Mouse (Mus musculus) liver, embryonic 13.5 days (tissue): ENCODE results near the gene Il12a. TPM values are rescaled to one million over a fixed set of nuclear protein-coding genes. Genes with fewer than 3 reads are reported as not detected.
A peak's percentile ranks its signal among the peaks of the same experiment; 100 is the strongest.

Experiments used
- ATAC-seq: fragments of 200-750 bp; cut with Nextera tagmentation; 2 replicates; pipeline ENCODE4 v1.8.0; 2017; ENCODE audit warnings: low read depth, mild to moderate bottlenecking, moderate number of reproducible peaks, moderate library complexity
- DNase-seq: peaks from one replicate; pipeline ENCODE4 v3.0.0; 2022
- H3K27ac ChIP-seq: fragments of 300-500 bp; sonication (generic); 2 replicates; pipeline ENCODE4 v1.5.1; 2015; ENCODE audit warnings: moderate library complexity, mild to moderate bottlenecking, inconsistent platforms
- H3K27me3 ChIP-seq: fragments of 300-500 bp; sonication (generic); 2 replicates; pipeline ENCODE4 v1.6.1; 2015; ENCODE audit warnings: mild to moderate bottlenecking, inconsistent platforms
- H3K36me3 ChIP-seq: fragments of 300-500 bp; sonication (generic); 2 replicates; pipeline ENCODE4 v1.6.1; 2015; ENCODE audit warnings: mild to moderate bottlenecking, inconsistent platforms
- H3K4me1 ChIP-seq: fragments of 300-500 bp; sonication (generic); replicated peaks from 2 replicates; pipeline ENCODE4 v1.6.1; 2015; ENCODE audit warnings: inconsistent platforms
- H3K4me2 ChIP-seq: fragments of 300-500 bp; sonication (generic); 2 replicates; pipeline ENCODE4 v1.6.1; 2015; ENCODE audit warnings: inconsistent platforms, mild to moderate bottlenecking, moderate library complexity
- H3K4me3 ChIP-seq: fragments of 300-500 bp; sonication (generic); replicated peaks from 2 replicates; pipeline ENCODE4 v1.5.1; 2015; ENCODE audit warnings: mild to moderate bottlenecking, inconsistent platforms
- H3K9ac ChIP-seq: fragments of 300-500 bp; sonication (generic); 2 replicates; pipeline ENCODE4 v1.6.1; 2015; ENCODE audit warnings: mild to moderate bottlenecking, inconsistent platforms
- H3K9me3 ChIP-seq: fragments of 300-500 bp; sonication (generic); replicated peaks from 2 replicates; pipeline ENCODE4 v1.6.1; 2016; ENCODE audit warnings: inconsistent platforms
- WGBS: fragments of 180-500 bp; shearing (Covaris S2); methylation state at CpG from one replicate; pipeline ENCODE4 v1.1.7; 2015; ENCODE audit not compliant: insufficient replicate concordance; 5-methylcytosine and 5-hydroxymethylcytosine counted together
- polyA plus RNA-seq: library from polyadenylated mRNA; unstranded; fragments of >200 nt; fragmentation: Nextera tagmentation; extraction: Ambion mirVana; gene quantifications from 2 replicates; pipeline ENCODE4 v1.2.1, GENCODE M21; 2015

The Il12a gene
- polyA plus RNA-seq = 2.7 and 2.9 TPM in 2 replicates

DNA sequence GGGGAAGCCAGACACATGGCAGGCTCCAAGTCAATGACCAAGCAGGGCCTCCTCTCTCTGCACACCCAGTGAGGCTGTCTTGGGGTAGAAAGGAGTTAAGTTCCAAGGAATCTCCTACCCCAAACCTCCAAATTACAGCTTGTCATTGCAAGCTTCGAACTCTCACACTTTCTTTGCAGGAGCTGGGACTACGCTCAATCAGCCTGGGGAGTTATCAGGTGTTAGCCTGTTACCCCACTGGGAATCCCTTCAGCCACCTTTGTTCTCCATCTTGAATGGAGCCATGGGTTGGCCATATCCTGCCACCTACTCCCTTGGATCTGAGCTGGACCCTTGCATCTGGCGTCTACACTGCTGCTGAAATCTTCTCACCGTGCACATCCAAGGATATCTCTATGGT lies at the start of gene Il12a:
Il12a (plus strand) TSS at position 301 of the 400 bp plus-strand sequence.
- Histone ChIP-seq H3K9me3 (no peaks in the 10 kb centered on the region), H3K9ac (no peak within 1 kb of the TSS), H3K27ac (peak within 1 kb of the TSS; percentile 18), H3K36me3 (no peaks in the 10 kb centered on the region), H3K4me1 (no peaks in the 10 kb centered on the region; the same call in 1 of the 2 replicates), H3K4me2 (peak within 1 kb of the TSS; percentile 41), H3K4me3 (peak within 1 kb of the TSS; percentile 37), H3K27me3 (0 out of 2 replicates have a peak, but pooled peaks cover 5% of the 10 kb centered on the region)
- DNase-seq (no peak), ATAC-seq (no peak)
- WGBS = 61% methylated on average over 4 of the region's 4 CpGs

DNA sequence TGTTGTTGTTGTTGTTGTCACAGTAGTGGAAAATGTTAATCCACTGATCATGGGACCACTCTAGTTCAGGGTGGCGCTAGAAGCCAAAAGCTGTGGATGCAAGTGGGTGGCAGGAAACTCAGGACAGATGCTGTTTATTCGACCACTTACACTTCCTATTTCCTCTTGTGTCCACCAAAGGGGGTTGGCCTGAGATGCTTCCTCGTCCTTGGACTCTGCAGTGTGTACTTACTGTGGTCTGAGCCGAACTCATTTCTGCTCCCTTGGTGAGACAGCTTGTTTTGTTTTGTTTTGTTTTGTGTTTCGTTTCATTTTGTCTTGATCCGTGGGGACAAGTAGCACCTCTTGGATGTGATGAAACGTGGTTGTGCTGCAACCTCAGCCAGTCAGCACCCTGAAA lies 47.5 kb upstream of the Il12a start:
- H3K4me2 ChIP-seq = no peak overlapping the region
- H3K9ac ChIP-seq = no peak overlapping the region
- H3K27ac ChIP-seq = no peak overlapping the region
- ATAC-seq = no peak
- H3K27me3 ChIP-seq = no peaks in the 10 kb centered on the region
- H3K36me3 ChIP-seq = no peaks in the 10 kb centered on the region
- DNase-seq = no peak
- no peaks in the 10 kb centered on the region for H3K4me1 ChIP-seq
- 53% methylated on average over 7 of the region's 7 CpGs for WGBS
- no peak overlapping the region for H3K4me3 ChIP-seq
- no peaks in the 10 kb centered on the region for H3K9me3 ChIP-seq

DNA sequence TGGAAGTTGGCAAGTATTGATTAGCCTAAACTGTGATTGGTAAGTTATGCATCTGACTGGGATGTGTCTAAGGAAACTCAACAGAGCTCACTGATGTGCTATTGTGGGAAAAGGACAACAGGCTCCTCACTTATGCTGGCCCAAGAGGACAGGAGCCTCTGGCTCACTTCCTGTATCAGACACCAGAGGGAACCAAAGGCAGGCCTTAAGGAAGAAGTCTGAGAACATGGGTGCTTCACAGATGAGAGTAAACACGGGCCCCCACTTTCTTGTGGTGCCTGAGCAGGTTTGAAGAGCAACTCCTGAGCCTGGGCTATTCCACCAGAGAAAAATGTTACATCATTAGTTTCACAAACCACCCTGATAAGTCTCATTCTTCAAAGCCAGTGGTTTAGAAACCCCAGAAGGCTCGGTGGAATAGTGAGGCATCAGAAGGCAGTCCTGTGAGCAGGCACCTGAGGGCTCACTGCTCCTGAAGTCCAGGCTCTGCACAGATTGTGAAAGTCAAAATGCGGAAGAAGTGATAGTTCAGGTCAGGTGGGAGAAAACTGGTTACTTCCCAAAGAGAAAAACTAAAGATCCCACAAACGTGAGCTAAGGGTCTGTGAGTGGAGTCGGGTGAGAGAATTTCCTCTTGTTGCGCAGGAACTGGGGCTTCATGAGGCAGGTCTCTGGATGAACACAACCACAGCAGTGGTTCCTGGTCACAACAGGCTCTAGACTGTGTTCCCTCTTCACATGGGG lies 43.9 kb upstream of the Il12a start:
- 45% methylated on average over 6 of the region's 6 CpGs for WGBS
- DNase-seq (no peak), ATAC-seq (no peak)

DNA sequence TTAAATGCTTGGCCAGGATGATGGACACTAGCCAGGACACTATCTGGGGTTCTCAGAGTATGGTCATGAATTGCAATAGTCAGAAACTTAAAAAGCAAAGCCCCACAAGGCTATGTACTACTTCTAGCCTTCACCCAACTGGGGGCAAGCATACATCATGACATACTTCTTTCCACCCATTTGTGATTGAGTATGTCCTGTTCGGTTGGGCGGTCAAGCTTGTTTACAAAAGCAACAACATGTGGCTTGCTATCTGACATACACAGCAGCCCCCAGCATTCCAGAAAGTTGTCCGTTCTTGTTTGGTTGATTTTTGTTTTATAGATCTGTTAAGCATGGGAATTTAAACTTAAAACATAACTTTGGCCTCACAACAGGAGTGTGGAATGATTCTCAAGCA lies 43.2 kb upstream of the Il12a start:
- H3K27ac ChIP-seq = no peak overlapping the region
- ATAC-seq (no peak), DNase-seq (no peak)
- no peaks in the 10 kb centered on the region for H3K4me1 ChIP-seq
- 63% methylated on average over 3 of the region's 3 CpGs for WGBS
- H3K9me3 ChIP-seq = no peaks in the 10 kb centered on the region
- H3K9ac ChIP-seq = no peak overlapping the region
- no peaks in the 10 kb centered on the region for H3K36me3 ChIP-seq
- no peaks in the 10 kb centered on the region for H3K27me3 ChIP-seq
- no peak overlapping the region for H3K4me3 ChIP-seq
- H3K4me2 ChIP-seq = no peak overlapping the region

More for the DNA sequence above, 43.9 kb upstream of the Il12a start:
- H3K36me3 ChIP-seq = no peaks in the 10 kb centered on the region
- no peak overlapping the region for H3K9ac ChIP-seq
- H3K4me2 ChIP-seq = no peak overlapping the region
- H3K9me3 ChIP-seq = no peaks in the 10 kb centered on the region
- no peak overlapping the region for H3K27ac ChIP-seq
- no peaks in the 10 kb centered on the region for H3K4me1 ChIP-seq
- H3K4me3 ChIP-seq = no peak overlapping the region
- no peaks in the 10 kb centered on the region for H3K27me3 ChIP-seq

DNA sequence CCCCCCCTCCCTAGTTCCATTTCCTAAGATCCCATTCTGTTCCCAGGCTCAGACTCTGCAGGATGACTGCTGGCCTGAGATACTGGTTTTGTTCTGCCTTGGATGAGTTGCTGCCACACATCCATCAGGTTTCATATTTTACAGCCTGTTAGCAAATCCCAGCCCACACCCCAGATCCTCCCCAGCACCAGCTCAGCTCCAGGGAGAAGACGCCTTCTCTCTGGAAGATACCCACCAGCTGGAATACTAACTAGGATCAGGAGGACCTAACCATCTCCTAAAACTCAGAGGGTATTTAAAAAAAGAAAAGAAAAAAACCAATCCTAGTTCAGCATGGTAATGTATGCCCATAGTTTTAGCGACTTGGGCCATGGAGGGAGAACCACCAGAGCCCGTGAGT lies 40.2 kb upstream of the Il12a start:
- DNase-seq (no peak), ATAC-seq (no peak)
- Histone ChIP-seq H3K4me2 (no peak overlapping the region), H3K9ac (no peak overlapping the region), H3K27ac (no peak overlapping the region), H3K9me3 (no peaks in the 10 kb centered on the region), H3K27me3 (no peaks in the 10 kb centered on the region), H3K4me3 (no peak overlapping the region), H3K36me3 (no peaks in the 10 kb centered on the region), H3K4me1 (no peaks in the 10 kb centered on the region)
- 67% methylated on average over 3 of the region's 3 CpGs for WGBS

DNA sequence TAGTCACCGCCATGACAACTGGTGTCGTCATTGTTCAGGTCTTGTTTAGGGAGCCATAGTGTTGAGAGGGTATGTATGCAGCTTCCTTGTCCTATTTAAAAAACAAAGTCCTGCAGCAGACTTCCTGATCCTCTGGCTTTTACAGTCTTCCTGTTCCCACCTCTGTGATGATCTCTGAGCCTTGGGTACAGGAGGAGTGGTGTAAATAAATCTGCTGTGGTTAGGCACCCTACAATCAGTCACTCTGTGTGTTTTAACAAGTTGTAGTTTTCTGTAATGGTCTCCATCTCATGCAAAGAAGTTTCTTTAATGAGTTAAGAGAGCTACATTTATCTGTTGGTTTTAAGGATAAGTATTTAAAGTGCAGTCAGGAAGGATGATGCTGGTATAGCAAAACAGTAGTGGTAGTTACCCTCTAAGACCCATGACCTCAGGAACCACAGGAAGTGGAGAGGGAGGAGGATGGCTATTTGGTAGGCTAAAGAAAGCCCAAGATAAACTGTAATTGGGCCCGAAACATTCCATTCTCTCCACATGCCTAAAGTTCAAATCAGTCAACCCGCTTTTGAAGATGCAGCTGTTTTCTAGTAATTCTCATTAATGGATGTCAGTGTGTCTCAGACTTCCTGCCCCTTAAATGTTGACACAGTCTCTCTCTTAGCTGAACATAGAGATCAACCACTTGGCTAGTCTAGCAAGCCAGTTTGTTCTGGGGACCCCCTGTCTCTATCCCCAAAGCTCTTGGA lies 33.7 kb upstream of the Il12a start:
- Histone ChIP-seq H3K4me3 (no peak overlapping the region), H3K27me3 (no peaks in the 10 kb centered on the region), H3K4me2 (no peak overlapping the region), H3K4me1 (peaks cover 5% of the 10 kb centered on the region; the same call in 1 of the 2 replicates), H3K36me3 (no peaks in the 10 kb centered on the region), H3K9ac (no peak overlapping the region), H3K9me3 (no peaks in the 10 kb centered on the region), H3K27ac (no peak overlapping the region; the same call in 1 of the 2 replicates)
- WGBS = 45% methylated on average over 4 of the region's 4 CpGs
- no peak for ATAC-seq
- no peak for DNase-seq

DNA sequence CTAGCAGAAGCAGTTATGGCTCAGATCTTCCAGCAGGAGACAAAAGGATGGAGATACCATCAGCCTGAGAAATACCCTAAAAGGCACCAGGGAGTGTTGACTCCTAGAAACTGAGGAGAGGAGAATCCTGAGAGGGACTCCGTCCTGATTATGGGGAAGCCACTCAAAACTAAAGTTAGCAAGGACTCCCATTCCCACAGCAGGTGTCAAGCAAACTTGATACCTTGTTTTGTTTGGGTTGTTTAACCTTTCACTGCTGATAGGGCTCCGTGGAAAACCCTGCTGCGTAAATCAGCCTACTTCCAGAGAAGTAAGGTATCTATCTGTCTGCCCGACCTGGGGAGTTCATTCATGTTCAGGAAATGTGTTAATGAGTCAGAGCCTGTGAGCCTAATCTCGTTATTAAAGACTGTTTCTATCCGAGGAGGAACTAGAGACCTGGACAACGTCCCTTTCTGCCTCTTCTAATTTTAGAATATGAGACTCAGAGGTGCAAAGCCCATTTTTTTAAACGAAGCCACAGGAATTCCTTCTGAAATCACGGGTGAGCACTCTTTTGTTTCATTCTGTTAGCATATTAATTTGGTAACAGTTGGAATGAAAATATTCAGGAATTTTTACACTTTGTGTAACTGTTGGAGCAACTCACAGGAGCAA lies 32.7 kb upstream of the Il12a start:
- H3K9ac ChIP-seq = no peak overlapping the region
- no peak overlapping the region for H3K4me3 ChIP-seq
- WGBS = 9% methylated on average over 9 of the region's 9 CpGs
- no peak for ATAC-seq
- no peak overlapping the region for H3K4me2 ChIP-seq
- no peaks in the 10 kb centered on the region for H3K36me3 ChIP-seq
- H3K27me3 ChIP-seq = no peaks in the 10 kb centered on the region
- H3K4me1 ChIP-seq = peaks cover 5% of the 10 kb centered on the region; the same call in 1 of the 2 replicates
- no peak for DNase-seq
- no peak overlapping the region; the same call in 1 of the 2 replicates for H3K27ac ChIP-seq
- no peaks in the 10 kb centered on the region for H3K9me3 ChIP-seq

DNA sequence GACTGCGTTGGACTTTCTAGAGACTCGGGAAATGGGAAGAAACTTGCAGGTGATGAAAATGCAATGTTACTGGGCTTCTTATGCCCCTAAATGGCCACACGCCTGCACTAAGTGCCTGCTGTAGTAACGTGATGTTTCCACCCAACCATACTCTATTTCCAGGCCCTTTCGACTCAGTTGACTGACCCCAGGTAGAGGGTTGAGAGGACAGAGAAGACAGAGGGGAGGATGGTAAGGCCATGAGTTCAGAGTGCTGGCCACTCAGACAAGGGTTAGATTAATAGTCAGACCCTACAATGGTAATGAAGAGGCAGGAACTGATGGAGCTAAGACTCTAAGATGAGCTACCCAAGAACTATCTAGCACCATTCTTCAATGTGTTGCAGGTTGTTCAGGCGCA lies 30.4 kb upstream of the Il12a start:
- 77% methylated on average over 6 of the region's 6 CpGs for WGBS

DNA sequence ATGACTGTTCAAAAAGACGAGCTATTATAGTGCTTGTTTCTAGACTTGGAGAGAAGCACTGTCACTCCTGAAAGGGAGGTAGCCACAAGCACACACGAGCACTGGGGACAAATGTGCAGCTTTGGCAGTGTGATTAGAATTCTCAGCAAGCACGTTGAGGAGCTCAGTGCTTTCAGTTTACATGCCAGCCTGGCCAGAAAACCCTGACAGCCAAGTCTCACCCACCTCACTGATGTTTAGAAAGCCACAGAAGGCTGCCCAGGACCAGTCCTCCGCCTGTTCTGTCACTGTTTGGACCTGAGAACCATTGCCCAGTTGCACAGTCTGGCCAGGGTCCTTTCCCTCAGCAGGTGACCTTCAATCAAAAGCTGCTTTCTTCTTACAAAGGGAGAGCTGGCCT lies 29.9 kb upstream of the Il12a start:
- Histone ChIP-seq H3K27ac (no peak overlapping the region), H3K4me2 (no peak overlapping the region), H3K4me1 (peaks cover 5% of the 10 kb centered on the region; the same call in 1 of the 2 replicates), H3K4me3 (no peak overlapping the region), H3K9me3 (no peaks in the 10 kb centered on the region), H3K9ac (no peak overlapping the region), H3K27me3 (no peaks in the 10 kb centered on the region), H3K36me3 (no peaks in the 10 kb centered on the region)
- WGBS = 36% methylated on average over 4 of the region's 4 CpGs
- DNase-seq (no peak), ATAC-seq (no peak)

More for the DNA sequence above, 30.4 kb upstream of the Il12a start:
- DNase-seq (no peak), ATAC-seq (no peak)
- Histone ChIP-seq H3K9ac (no peak overlapping the region), H3K9me3 (no peaks in the 10 kb centered on the region), H3K4me2 (no peak overlapping the region), H3K27ac (no peak overlapping the region), H3K36me3 (no peaks in the 10 kb centered on the region), H3K27me3 (no peaks in the 10 kb centered on the region), H3K4me3 (no peak overlapping the region), H3K4me1 (peaks cover 5% of the 10 kb centered on the region; the same call in 1 of the 2 replicates)

DNA sequence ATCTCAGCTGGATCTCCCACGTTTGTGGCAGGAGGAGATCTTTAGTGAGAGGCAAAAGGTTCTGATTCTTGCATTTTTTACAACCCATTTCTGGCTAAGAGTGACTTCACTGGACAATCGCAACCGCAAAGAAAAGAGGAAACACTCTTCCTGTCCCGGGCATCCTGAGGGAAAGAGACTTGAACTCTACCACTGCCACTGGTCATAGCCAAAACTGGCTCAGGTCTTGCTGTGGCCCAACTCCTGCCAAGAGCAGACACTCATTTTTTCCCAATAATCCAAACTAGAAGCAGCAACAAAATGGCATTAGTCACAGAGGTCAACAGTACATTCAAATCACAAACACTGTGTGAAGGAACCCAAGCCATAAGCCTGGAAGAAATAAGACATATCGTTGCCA lies 28.1 kb upstream of the Il12a start:
- Histone ChIP-seq H3K4me1 (peaks cover 3% of the 10 kb centered on the region; the same call in 1 of the 2 replicates), H3K4me3 (no peak overlapping the region), H3K9me3 (no peaks in the 10 kb centered on the region), H3K36me3 (no peaks in the 10 kb centered on the region), H3K9ac (no peak overlapping the region), H3K4me2 (no peak overlapping the region), H3K27me3 (no peaks in the 10 kb centered on the region), H3K27ac (no peak overlapping the region)
- DNase-seq = no peak
- ATAC-seq = no peak
- WGBS = 19% methylated on average over 5 of the region's 5 CpGs

DNA sequence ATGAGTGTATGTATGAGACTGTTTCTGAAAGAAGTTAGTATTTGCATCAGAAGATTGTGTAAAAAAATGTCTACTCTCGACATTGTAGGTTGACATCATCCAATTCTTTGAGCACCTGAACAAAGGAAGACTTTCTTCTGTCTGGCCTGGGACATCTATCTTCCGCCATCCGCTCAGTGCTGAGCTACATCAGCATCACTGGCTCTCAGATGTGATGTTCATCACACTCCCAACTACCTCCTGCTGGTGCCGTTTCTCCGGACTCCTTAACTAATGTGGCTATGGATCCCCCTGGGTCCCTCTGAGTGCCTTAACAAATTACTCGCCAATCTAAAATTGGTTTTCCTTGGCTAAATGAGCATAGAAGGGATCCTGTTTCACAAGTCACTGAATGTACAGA lies 26.1 kb upstream of the Il12a start:
- 75% methylated on average over 6 of the region's 6 CpGs for WGBS
- no peaks in the 10 kb centered on the region for H3K36me3 ChIP-seq
- H3K4me2 ChIP-seq = no peak overlapping the region
- no peak overlapping the region for H3K4me3 ChIP-seq
- H3K4me1 ChIP-seq = no peaks in the 10 kb centered on the region
- DNase-seq (no peak), ATAC-seq (no peak)
- H3K9me3 ChIP-seq = no peaks in the 10 kb centered on the region
- H3K27ac ChIP-seq = no peak overlapping the region
- H3K27me3 ChIP-seq = no peaks in the 10 kb centered on the region
- no peak overlapping the region for H3K9ac ChIP-seq
